Mouse (Mus musculus): ENCODE results near the gene Erbb3. TPM values are rescaled to one million over a fixed set of nuclear protein-coding genes. Genes with fewer than 3 reads are reported as not detected.

The Erbb3 gene
- total and polyA plus RNA-seq, 3 experiments: 0.29 to 0.39 TPM; not detected in 1

- TF ChIP-seq HCFC1 (IDR thresholded peaks at IDR 0.05; ENCODE audit: low read depth, low read length): no peak; the same call in 1 of the 2 replicates
- TF ChIP-seq SMC3 (IDR thresholded peaks at IDR 0.05; ENCODE audit: low read depth, low read length): peak; percentile 70
- no peak for TF ChIP-seq EP300 (IDR thresholded peaks at IDR 0.05; ENCODE audit: low read depth in 1 of 2, low read length in 2 of 2)
Observed at GRCm38 (mm10) chr10:128612433-128613153, 23.1 kb upstream of the Erbb3 start (continued).

- DNase-seq (ENCODE audit: low read depth, low spot score): no peak
Observed at GRCm38 (mm10) chr10:128606483-128606882, 17.0 kb upstream of the Erbb3 start.

GRCm38 (mm10) chr10:128602470-128603128, 13.1 kb upstream of the Erbb3 start:
- H3K4me1 ChIP-seq (ENCODE audit: control insufficient read depth in 1 of 2, insufficient read depth in 2 of 2, low read length in 2 of 2): peaks cover 5 to 13% of the 10 kb centered on the region in 2 experiments; a peak in 3 of 4 replicates
- no peak overlapping the region for H3K27ac ChIP-seq (ENCODE audit: control insufficient read depth, low read depth, low read length)
- H3K36me3 ChIP-seq (ENCODE audit: control insufficient read depth in 1 of 2, insufficient read depth in 2 of 2, low read length in 2 of 2): peaks cover 0 to 10% of the 10 kb centered on the region in 2 experiments; a peak in 2 of 4 replicates
- peak; percentile 38 for DNase-seq (ENCODE audit: low read depth, low spot score)
- no peak overlapping the region for H3K9ac ChIP-seq (ENCODE audit: control insufficient read depth, low read depth, low read length, poor library complexity, severe bottlenecking)
- no peaks in the 10 kb centered on the region for H3K79me2 ChIP-seq (ENCODE audit: control insufficient read depth, insufficient read depth, low read length, poor library complexity)
- H3K4me3 ChIP-seq (ENCODE audit: control insufficient read depth in 1 of 2, insufficient read depth in 1 of 2, low read depth in 2 of 2, low read length in 2 of 2): no peak overlapping the region
- H3K9me3 ChIP-seq (replicated peaks; ENCODE audit: insufficient read depth, low read length): no peaks in the 10 kb centered on the region
- no peaks in the 10 kb centered on the region; a peak in 2 of 4 replicates for H3K27me3 ChIP-seq (ENCODE audit: control insufficient read depth in 1 of 2, insufficient read depth in 2 of 2, low read length in 2 of 2)
- TF ChIP-seq EP300 (IDR thresholded peaks at IDR 0.05; ENCODE audit: low read depth in 1 of 2, low read length in 2 of 2) (no peak), USF2 (IDR thresholded peaks at IDR 0.05; ENCODE audit: borderline replicate concordance in 1 of 2, insufficient read depth in 1 of 2, low read depth in 1 of 2, low read length in 2 of 2) (no peak), MAFK (IDR thresholded peaks at IDR 0.05; ENCODE audit: borderline replicate concordance, low read depth, low read length) (no peak), HCFC1 (IDR thresholded peaks at IDR 0.05; ENCODE audit: low read depth, low read length) (no peak), ZNF384 (IDR thresholded peaks at IDR 0.05; ENCODE audit: low read depth, low read length) (peak; percentile 86), ELF1 (IDR thresholded peaks at IDR 0.05; ENCODE audit: low read depth, low read length) (peak; percentile 23; the same call in 1 of the 2 replicates), RCOR1 (IDR thresholded peaks at IDR 0.05; ENCODE audit: low read depth, low read length) (no peak), TBP (IDR thresholded peaks at IDR 0.05; ENCODE audit: low read depth, low read length) (no peak), ZMIZ1 (IDR thresholded peaks at IDR 0.05; ENCODE audit: low read depth, low read length) (no peak), RAD21 (IDR thresholded peaks at IDR 0.05; ENCODE audit: low read depth, low read length) (no peak), BHLHE40 (IDR thresholded peaks at IDR 0.05; ENCODE audit: borderline replicate concordance, low read depth, low read length) (no peak), NRF1 (IDR thresholded peaks at IDR 0.05; ENCODE audit: insufficient read depth, low read depth, low read length, poor library complexity, severe bottlenecking) (no peak), USF1 (IDR thresholded peaks at IDR 0.05; ENCODE audit: low read depth, low read length) (no peak), CHD1 (IDR thresholded peaks at IDR 0.05; ENCODE audit: low read depth, low read length) (no peak), ETS1 (IDR thresholded peaks at IDR 0.05; ENCODE audit: low read depth, low read length) (peak; percentile 68), SMC3 (IDR thresholded peaks at IDR 0.05; ENCODE audit: low read depth, low read length) (no peak), POLR2AphosphoS2 (IDR thresholded peaks at IDR 0.05; ENCODE audit: low read length) (no peak), MAX (IDR thresholded peaks at IDR 0.05; ENCODE audit: low read length) (no peak), MAZ (IDR thresholded peaks at IDR 0.05; ENCODE audit: low read depth, low read length) (no peak), KAT2A (conservative IDR thresholded peaks at IDR 0.05; ENCODE audit: low read depth, low read length) (no peak), TAL1 (IDR thresholded peaks at IDR 0.05; ENCODE audit: low read length) (no peak), MEF2A (IDR thresholded peaks at IDR 0.05; ENCODE audit: extremely low read depth, insufficient replicate concordance, low read depth, low read length, poor library complexity, severe bottlenecking) (no peak), ZKSCAN1 (IDR thresholded peaks at IDR 0.05; ENCODE audit: low read depth, low read length) (no peak), MYB (IDR thresholded peaks at IDR 0.05; ENCODE audit: low read depth, low read length) (no peak)

More at GRCm38 (mm10) chr10:128606483-128606882, 17.0 kb upstream of the Erbb3 start:
- H3K4me3 ChIP-seq (ENCODE audit: control insufficient read depth in 1 of 2, insufficient read depth in 1 of 2, low read depth in 2 of 2, low read length in 2 of 2): no peak overlapping the region
- TF ChIP-seq CTCF (IDR thresholded peaks at IDR 0.05 in 2 of 3, conservative IDR thresholded peaks at IDR 0.05 in 1 of 3; ENCODE audit: control insufficient read depth in 1 of 3, insufficient read depth in 1 of 3, low read depth in 2 of 3, low read length in 3 of 3, poor library complexity in 1 of 3, severe bottlenecking in 1 of 3): no peak
- no peak for TF ChIP-seq NELFE (IDR thresholded peaks at IDR 0.05; ENCODE audit: low read depth, low read length)
- no peak for TF ChIP-seq USF1 (IDR thresholded peaks at IDR 0.05; ENCODE audit: low read depth, low read length)
- no peak overlapping the region for H3K9ac ChIP-seq (ENCODE audit: control insufficient read depth, low read depth, low read length, poor library complexity, severe bottlenecking)
- H3K27ac ChIP-seq (ENCODE audit: control insufficient read depth, low read depth, low read length): no peak overlapping the region
- H3K27me3 ChIP-seq (ENCODE audit: control insufficient read depth in 1 of 2, insufficient read depth in 2 of 2, low read length in 2 of 2): no peaks in the 10 kb centered on the region
- H3K36me3 ChIP-seq (ENCODE audit: control insufficient read depth in 1 of 2, insufficient read depth in 2 of 2, low read length in 2 of 2): peaks cover 0 to 10% of the 10 kb centered on the region in 2 experiments; a peak in 2 of 4 replicates
- no peaks in the 10 kb centered on the region for H3K79me2 ChIP-seq (ENCODE audit: control insufficient read depth, insufficient read depth, low read length, poor library complexity)
- no peaks in the 10 kb centered on the region for H3K9me3 ChIP-seq (replicated peaks; ENCODE audit: insufficient read depth, low read length)
- peaks cover 5 to 13% of the 10 kb centered on the region in 2 experiments; a peak in 3 of 4 replicates for H3K4me1 ChIP-seq (ENCODE audit: control insufficient read depth in 1 of 2, insufficient read depth in 2 of 2, low read length in 2 of 2)

Measured in MEL (cell line).